Mouse (Mus musculus) stomach, postnatal 0 days (tissue): ENCODE results near the gene Map3k9. TPM values are rescaled to one million over a fixed set of nuclear protein-coding genes. Genes with fewer than 3 reads are reported as not detected.

Experiments used
- ATAC-seq: fragments of 200-750 bp; cut with Nextera tagmentation; 2 replicates; pipeline ENCODE4 v1.8.0; 2017; ENCODE audit not compliant: low FRiP score, low TSS enrichment
- DNase-seq: peaks from one replicate; pipeline ENCODE4 v3.0.0-alpha.2; 2016; ENCODE audit warnings: low spot score
- H3K27ac ChIP-seq: fragments of 300-500 bp; sonication (generic); replicated peaks from 2 replicates; pipeline ENCODE4 v1.5.1; 2014; ENCODE audit warnings: mild to moderate bottlenecking, control low read depth
- H3K27me3 ChIP-seq: fragments of 300-500 bp; sonication (generic); 2 replicates; pipeline ENCODE4 v1.6.1; 2014; ENCODE audit warnings: low read length; ENCODE audit not compliant: control insufficient read depth, insufficient read depth
- H3K36me3 ChIP-seq: fragments of 300-500 bp; sonication (generic); 2 replicates; pipeline ENCODE4 v1.6.1; 2014; ENCODE audit warnings: low read length, mixed read lengths; ENCODE audit not compliant: control insufficient read depth, insufficient read depth
- H3K4me1 ChIP-seq: fragments of 300-500 bp; sonication (generic); replicated peaks from 2 replicates; pipeline ENCODE4 v1.6.1; 2014; ENCODE audit warnings: antibody characterized with exemption; ENCODE audit not compliant: control insufficient read depth, insufficient read depth
- H3K4me2 ChIP-seq: fragments of 300-500 bp; sonication (generic); replicated peaks from 2 replicates; pipeline ENCODE4 v1.6.1; 2014; ENCODE audit warnings: low read depth, mild to moderate bottlenecking, control low read depth, moderate library complexity
- H3K4me3 ChIP-seq: fragments of 300-500 bp; sonication (generic); 2 replicates; pipeline ENCODE4 v1.5.1; 2014; ENCODE audit warnings: low read depth, low read length, control low read depth
- H3K9ac ChIP-seq: fragments of 300-500 bp; sonication (generic); 2 replicates; pipeline ENCODE4 v1.6.1; 2014; ENCODE audit warnings: mild to moderate bottlenecking, low read length, control low read depth, mixed read lengths
- H3K9me3 ChIP-seq: fragments of 300-500 bp; sonication (generic); 2 replicates; pipeline ENCODE4 v1.6.1; 2016; ENCODE audit warnings: low read length; ENCODE audit not compliant: control insufficient read depth
- CTCF ChIP-seq: IDR thresholded peaks from 2 replicates; pipeline ENCODE4 v1.5.1; 2016; ENCODE audit warnings: antibody characterized with exemption, low read depth, mild to moderate bottlenecking, moderate library complexity
- EP300 ChIP-seq: optimal IDR thresholded peaks from 2 replicates; pipeline ENCODE3; 2016; ENCODE audit warnings: antibody characterized with exemption
- whole genome bisulfite sequencing: fragments of 180-500 bp; shearing (Covaris S2); extraction: QIAGEN DNeasy Blood & Tissue Kit; methylation state at CpG from one replicate; pipeline ENCODE4 v1.1.7; 2014; 5-methylcytosine and 5-hydroxymethylcytosine counted together
- polyA plus RNA-seq: library from polyadenylated mRNA; unstranded; fragments of >200 nt; fragmentation: Nextera tagmentation; extraction: Ambion mirVana; gene quantifications from 2 replicates; pipeline ENCODE4 v1.2.1, GENCODE M21; 2015

Map3k9 gene
- polyA plus RNA-seq, 1 experiment from 2014 or later: 3.2 TPM

DNA sequence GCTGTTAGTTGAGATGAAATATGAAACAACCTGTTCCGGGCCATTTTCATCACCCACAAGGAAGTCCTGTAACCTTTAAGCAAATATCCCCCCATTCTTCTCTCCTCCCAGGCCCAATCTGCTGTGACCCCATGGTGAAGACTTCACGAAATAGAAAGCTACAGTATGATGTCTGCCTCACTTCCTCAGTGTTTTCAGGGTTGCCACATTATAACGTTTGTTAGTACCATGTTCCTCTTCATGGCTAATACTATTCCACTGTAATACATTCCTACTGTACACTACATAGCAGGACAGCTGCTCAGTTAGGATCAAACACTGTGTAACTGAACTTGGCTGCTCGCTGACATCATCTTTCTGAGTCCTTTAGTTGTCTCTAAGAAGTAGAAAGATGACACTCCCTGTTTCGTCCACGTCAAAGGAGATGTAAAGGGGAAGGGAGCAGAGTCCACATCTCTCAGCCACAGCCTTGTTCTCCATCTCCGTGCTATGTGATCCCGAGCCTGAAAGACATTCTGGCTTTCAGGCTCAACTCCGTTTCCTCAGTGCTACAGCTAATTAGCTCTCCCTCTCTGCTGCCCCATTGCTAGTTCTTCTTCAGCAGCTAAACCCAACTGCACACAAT lies 34.5 kb downstream of the Map3k9 start:
- Histone ChIP-seq H3K27me3 (no peaks in the 10 kb centered on the region), H3K9ac (no peak overlapping the region), H3K4me1 (no peaks in the 10 kb centered on the region), H3K4me3 (no peak overlapping the region), H3K9me3 (no peaks in the 10 kb centered on the region), H3K36me3 (no peaks in the 10 kb centered on the region), H3K4me2 (no peak overlapping the region), H3K27ac (no peak overlapping the region)
- WGBS: 71% methylated on average over 9 of the region's 9 CpGs
- DNase-seq (no peak), ATAC-seq (peak; percentile 23; the same call in 1 of the 2 replicates)
- TF ChIP-seq CTCF: no peak
- no peak for TF ChIP-seq EP300

GRCm38 (mm10) chr12:81735246-81736070 lies 45.5 kb downstream of the Map3k9 start:
- DNase-seq: no peak

DNA sequence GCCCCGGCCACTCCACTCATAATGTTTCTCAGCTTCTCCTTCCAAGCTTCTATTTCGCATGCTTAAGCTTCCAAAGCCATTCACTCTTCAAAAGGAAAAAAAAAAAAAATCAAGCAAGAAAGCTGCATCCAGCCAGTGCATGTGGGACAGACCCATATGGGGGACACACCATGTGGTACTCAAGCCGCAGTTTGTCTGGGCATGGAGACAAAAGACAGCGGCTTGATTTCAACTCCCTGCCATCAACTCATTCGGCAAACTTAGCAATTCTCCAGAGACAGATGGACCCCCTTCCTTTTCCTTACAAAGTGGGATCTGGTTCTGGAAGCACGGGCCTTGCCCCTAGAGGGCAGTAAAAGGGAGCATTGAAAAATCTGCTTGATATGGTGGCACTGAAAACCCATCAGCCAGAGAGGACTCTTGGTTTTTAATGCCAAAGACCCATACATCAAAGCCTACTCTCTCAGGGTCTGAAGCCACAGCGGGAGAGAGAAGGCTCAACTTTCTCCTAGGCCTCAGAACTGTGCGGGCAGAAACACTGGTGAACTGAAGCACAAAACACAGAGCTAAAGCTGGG lies 54.6 kb downstream of the Map3k9 start:
- ATAC-seq: no peak
- peak; percentile 41 for TF ChIP-seq CTCF
- no peak for TF ChIP-seq EP300

More at GRCm38 (mm10) chr12:81735246-81736070, 45.5 kb downstream of the Map3k9 start:
- Histone ChIP-seq H3K27me3 (no peaks in the 10 kb centered on the region), H3K9me3 (no peaks in the 10 kb centered on the region), H3K4me1 (no peaks in the 10 kb centered on the region), H3K4me2 (no peak overlapping the region), H3K27ac (no peak overlapping the region), H3K4me3 (no peak overlapping the region), H3K36me3 (no peaks in the 10 kb centered on the region), H3K9ac (no peak overlapping the region)
- no peak; the same call in 1 of the 2 replicates for TF ChIP-seq CTCF
- no peak for TF ChIP-seq EP300
- WGBS: 76% methylated on average over 11 of the region's 11 CpGs
- no peak for ATAC-seq

GRCm38 (mm10) chr12:81724776-81725175 lies 56.2 kb downstream of the Map3k9 start:
- WGBS: 86% methylated on average over 6 of the region's 6 CpGs
- no peaks in the 10 kb centered on the region for H3K27me3 ChIP-seq
- ATAC-seq (no peak), DNase-seq (no peak)
- no peaks in the 10 kb centered on the region for H3K9me3 ChIP-seq
- H3K27ac ChIP-seq: no peak overlapping the region
- TF ChIP-seq CTCF: no peak
- no peaks in the 10 kb centered on the region for H3K4me1 ChIP-seq
- H3K36me3 ChIP-seq: no peaks in the 10 kb centered on the region; the same call in 1 of the 2 replicates
- no peak overlapping the region for H3K4me2 ChIP-seq
- no peak overlapping the region for H3K4me3 ChIP-seq
- H3K9ac ChIP-seq: no peak overlapping the region

More for the DNA sequence above, 54.6 kb downstream of the Map3k9 start:
- Histone ChIP-seq H3K27ac (no peak overlapping the region), H3K27me3 (no peaks in the 10 kb centered on the region), H3K36me3 (no peaks in the 10 kb centered on the region; the same call in 1 of the 2 replicates), H3K4me2 (no peak overlapping the region), H3K4me3 (no peak overlapping the region), H3K9ac (no peak overlapping the region), H3K9me3 (no peaks in the 10 kb centered on the region), H3K4me1 (no peaks in the 10 kb centered on the region)
- 82% methylated on average over 8 of the region's 8 CpGs for WGBS
- no peak for DNase-seq

GRCm38 (mm10) chr12:81723375-81723774 lies 57.6 kb downstream of the Map3k9 start:
- ATAC-seq: no peak
- Histone ChIP-seq H3K4me3 (no peak overlapping the region), H3K9ac (no peak overlapping the region), H3K27ac (no peak overlapping the region), H3K4me1 (no peaks in the 10 kb centered on the region), H3K36me3 (no peaks in the 10 kb centered on the region; the same call in 1 of the 2 replicates), H3K9me3 (no peaks in the 10 kb centered on the region), H3K4me2 (no peak overlapping the region), H3K27me3 (no peaks in the 10 kb centered on the region)
- TF ChIP-seq EP300 (no peak), CTCF (no peak)
- WGBS: 70% methylated on average over 7 of the region's 7 CpGs
- no peak for DNase-seq
